Mouse (Mus musculus) kidney, adult 2 months (tissue): ENCODE data around the gene Lrpprc.

Experiments used
- CTCF ChIP-seq: fragments of 200-500 bp; conservative IDR thresholded peaks from 2 replicates; pipeline ENCODE4 v1.5.1; 2011; ENCODE audit warnings: low read depth, mild to moderate bottlenecking, control low read depth, low read length, moderate library complexity, mixed read lengths; ENCODE audit not compliant: insufficient read depth, insufficient read length
- POLR2A ChIP-seq: fragments of 200-500 bp; IDR thresholded peaks from one replicate; pipeline ENCODE4 v1.6.1; 2011; ENCODE audit warnings: low read depth, low read length, control low read depth

DNA sequence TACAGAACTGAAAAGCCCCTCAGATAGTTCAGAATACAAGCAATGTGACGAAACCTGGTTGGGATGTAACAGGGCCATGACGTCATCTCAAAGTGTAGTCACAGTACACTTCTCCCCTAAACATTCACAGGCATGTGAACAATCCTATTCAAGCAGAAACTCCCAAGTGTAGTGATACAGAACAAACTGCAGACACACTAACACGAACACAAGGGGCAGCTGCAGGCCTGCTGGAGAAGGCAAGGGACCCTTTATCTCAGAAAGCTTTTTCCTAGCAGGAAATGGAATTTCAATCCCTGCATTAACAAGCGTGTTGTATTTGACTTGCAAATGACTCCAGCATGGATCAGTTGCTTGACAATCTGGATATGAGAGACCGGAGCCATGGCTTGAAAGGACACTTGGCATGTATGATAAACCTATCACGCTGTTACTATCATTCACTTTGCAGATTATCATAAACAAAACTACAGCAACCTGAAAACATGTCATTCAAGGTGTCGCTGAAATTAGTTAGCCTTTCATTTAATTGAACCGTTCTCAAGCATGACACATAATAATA, 38.9 kb downstream of the Lrpprc start:
- TF ChIP-seq POLR2A (no peak), CTCF (no peak)
